Mouse (Mus musculus) mouse trophoblast stem cell (cell line): Measurements from ENCODE around the gene Mme.

Source experiments
- in situ Hi-C, 2 experiments: fragments of 300-500 bp; cut with MseI, MboI; formaldehyde crosslinking; loops; 2 replicates in 1 of 2; 3 replicates in 1 of 2; pipeline ENCODE4 v1.15.1; 2025

Gene Mme

DNA sequence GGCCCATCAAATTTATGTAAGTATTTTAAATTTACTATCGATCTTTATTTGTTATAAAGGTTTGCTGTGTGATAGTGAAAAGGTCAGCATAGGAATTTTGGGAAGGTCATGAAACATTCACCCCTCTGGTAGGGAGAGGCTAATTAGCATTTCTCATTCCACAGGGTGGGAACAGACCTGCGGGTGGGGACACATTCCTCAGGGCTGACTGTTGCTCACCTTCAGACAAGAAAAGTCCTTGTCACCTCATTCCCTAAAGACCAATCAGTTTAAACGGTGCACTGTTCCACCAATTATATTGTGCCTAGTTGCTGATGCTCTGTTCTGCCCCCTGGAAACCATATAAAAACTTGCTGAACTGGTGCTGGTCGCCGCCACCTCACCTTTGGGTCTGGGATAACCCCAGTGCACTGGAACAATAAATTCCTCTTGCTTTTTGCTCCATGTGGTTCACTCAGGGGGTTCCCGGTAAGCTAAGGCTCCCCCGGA is at the start of gene Mme:
Mme (plus strand) TSS at position 439 of the 489 bp plus-strand sequence.
- in situ Hi-C loops, result no loop called here

DNA sequence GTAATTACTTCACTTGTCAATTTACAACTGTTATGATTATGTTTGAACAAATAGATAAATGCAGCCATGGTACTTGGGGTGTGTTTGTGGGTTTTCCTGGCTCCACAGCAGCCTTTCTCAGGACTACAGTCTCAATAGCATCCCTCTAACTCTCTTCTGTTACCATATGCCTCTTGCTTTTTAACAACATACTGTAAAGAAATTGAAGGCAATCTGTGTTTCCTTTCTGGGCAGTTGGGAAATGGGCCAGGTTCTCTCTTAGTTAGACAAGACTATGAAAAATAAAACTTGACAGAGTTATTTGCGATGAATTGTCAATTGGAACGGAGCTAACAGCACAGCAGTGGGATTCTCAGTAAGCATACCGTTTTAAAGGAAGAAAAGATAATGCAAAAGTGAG is 44.8 kb upstream of the Mme start:
- in situ Hi-C loops, result no loop called here

DNA sequence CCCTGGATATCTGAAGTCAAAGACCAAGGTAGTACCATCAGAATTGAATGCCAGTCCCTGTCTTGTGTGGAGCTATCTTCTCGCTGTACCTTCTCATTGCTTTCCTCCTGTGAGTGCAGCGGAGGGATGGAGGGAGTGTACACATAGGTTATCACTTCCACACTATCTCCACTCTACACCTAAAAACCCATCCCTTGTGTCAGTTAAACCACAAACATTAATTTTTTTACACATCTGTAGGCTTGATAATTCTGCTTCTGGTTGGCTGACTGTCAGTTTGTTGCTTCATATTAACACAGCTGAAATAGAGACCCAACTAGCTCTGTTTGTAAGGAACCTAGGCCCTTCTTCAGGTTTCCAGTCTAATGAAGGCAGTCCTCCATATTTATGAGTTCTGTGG is 43.3 kb upstream of the Mme start:
- in situ Hi-C loops, result no loop called here

DNA sequence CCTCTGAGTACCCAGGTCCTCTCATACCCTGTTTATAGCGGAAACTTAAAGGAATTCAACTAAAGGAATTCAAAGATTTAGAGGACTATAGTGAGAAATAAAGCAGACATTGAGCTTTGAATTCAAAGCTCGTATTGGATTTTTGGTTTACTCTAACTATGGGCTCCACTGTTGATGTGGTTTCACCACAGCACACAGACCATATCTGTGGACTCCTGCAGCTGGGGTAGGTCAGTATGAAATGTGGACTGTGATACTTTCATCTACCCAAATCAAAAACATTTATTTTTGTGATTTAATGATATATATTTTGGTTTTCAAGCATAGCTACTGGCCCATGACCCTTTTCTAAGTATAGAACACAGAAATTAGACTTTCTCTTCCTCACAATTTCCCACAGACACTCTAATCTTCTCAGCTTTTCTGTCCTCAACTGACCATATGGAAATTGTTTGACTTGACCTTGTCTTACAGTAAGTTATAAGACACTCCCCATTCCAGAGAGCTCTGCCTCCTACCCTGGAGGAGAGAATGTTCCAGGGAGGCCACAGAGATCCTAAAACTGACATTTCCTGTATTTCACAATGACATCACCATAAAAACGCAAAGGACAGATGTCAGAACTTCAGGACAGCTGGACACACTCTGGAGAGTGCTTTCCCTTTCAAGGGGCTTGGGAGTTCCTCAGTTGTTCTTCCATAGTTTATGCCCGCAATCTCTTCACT is 19.3 kb upstream of the Mme start:
- in situ Hi-C loops, result no loop called here

DNA sequence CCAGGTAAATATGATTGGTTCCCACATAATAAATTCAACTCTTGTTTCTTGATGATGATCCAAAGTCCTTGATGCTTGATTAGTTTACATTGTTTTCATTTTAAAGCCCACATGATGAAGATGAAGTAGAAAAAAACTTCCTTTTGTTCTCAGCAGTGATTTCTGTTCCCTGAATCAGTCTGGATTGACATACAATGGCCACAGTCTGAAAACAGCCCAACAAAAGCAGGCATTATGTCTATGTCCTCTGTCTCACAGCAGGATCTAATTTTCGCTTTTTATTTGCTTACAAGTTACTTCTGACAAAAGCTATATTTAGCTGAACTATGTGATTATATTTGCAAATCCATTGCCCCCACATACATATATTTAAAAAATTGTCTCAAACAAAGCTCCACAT is 17.7 kb upstream of the Mme start:
- in situ Hi-C loops, result no loop called here

DNA sequence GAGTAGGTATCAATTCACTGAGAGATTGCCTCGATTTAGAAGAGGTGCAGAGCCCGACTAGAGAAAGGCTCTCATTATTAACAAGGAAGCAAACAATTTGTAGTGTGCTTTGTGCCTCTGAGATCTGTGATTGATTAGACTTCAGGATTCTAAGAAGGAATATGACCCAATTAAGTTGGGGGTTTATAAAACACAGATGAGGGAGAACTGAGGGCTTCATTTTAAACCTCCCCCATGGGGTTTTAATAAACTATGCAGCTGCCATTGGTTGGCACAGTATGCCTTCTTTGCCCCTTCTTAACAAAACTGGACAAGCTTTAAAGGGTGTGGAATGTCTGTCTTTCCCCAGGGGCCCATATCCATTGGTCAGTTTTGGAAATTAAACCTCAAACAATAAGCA is 5.4 kb upstream of the Mme start:
- in situ Hi-C loops, result no loop called here

DNA sequence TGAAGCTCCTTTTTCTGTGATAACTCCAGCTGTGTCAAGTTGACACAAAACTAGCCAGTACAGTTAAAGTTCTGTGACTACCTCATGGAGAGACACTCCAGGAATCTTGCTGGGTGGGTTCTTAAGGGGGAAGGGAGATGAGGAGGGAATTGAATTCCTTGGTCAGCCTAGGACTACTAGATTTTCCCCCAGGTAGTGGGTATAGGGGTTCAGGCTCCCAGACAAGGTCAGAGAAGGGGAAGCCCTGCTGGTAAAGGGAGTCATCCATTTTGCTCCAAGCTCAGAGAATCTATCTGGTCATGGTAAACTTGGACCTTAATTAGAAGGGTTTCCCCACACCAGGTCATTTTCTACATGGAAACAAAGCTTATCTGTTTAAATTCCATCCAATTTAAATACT is 2.4 kb downstream of the Mme start:
- in situ Hi-C loops, result no loop called here

DNA sequence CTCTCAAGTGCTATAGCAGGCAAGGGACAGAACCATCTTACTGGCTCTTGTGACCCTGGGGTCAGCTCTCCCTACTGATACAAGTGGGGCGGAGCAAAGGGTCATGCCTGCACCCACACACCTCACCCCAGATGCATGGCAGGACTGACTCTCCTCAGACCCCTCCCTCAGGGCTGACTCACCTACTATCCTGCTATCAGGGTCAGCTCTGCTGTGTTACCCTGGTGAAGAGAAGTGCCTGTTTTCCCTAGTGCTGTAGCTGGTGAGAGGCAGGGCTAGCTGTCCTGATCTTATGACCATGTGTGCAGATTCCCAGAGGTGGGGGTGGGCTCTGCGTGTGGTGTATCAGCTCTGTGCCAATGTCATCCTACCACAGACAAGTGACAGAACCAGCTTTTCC is 30.8 kb downstream of the Mme start:
- in situ Hi-C loops, result no loop called here

DNA sequence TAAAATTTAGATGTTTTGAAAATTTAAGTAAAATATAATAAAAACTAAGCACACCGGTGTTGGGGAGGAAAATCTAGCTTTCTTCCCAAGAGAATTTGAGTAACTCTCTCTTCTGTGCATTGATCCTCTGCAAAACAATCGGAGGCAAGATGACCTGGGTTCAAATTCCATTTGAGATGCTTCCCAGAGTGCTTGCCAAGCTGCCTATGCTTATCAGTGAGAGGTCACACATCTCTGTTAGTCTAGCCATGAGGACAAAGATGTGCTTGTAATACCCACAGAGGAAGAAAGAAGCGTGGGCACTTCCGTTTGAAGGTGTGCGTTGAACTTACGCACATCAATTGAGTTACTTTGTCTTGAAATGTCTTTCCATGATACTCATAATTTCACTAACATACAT is 53.0 kb downstream of the Mme start:
- in situ Hi-C loops, result no loop called here

DNA sequence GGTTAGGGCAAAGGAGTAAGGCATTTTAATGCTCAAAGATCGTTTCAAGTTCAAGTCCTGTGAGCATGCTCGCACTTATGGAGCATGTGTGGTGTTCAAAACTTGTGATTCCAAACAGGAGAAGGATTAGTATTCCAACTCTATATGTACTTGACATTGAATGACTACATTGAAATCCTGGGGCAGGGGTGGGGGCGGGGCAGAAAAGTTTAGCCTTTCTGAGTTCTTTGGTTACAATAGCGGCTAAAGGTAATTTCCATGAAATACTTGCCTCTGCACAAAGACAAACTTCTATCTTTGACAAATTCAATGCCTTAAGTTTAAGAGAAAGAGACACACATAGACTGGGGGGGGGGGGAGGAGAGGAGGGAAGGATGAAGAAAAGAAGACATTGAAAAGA is 53.5 kb downstream of the Mme start:
- in situ Hi-C loops, result no loop called here

DNA sequence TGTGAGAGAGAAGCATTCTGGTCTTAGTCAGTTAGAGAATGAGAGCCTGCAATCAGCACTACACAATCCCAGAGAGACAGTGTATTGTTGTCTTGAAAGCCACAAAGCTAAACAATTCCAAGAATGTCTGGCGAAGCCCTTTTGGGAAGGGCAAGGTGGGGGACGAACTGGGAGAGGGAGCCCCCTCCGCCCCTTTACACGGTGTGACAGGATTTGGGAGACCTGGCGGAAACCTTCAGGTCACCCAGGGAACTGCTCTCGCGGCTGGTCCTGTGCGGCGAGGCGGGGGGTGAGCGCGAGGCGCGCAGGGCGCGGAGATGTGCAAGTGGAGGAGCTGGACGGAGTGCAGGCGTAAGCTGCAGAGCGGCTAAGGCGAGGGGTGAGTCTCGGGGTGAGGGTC is 53.9 kb downstream of the Mme start:
- in situ Hi-C loops, result no loop called here

DNA sequence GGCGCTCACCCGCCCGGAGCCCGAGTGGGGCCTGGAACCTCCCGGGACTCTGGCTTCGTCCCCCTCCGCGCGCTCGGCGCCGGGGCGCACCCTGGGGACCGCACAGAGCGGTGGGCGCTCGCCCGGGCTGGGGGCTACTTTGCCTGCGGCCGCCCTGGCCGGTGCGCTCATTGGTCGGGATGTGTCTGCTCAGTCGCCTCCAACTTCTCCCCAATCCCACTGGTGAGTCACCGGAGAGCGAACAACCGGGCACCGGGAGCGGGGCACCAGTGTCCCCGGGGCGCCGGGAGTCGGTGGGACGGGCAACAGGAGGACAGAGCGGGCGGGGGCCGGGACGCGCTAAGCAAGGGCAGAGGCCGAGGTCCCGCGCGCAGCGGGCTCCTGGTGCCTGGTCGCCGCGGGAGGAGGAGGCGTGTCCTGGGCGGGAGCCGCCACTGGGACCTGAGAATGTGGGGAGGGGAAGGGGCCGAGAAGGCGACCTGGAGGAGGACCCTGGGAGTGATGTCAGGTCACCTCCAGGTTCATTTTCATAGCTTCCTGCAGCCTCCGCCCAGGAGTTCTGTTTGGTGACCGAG is 54.4 kb downstream of the Mme start:
- in situ Hi-C loops, result no loop called here

DNA sequence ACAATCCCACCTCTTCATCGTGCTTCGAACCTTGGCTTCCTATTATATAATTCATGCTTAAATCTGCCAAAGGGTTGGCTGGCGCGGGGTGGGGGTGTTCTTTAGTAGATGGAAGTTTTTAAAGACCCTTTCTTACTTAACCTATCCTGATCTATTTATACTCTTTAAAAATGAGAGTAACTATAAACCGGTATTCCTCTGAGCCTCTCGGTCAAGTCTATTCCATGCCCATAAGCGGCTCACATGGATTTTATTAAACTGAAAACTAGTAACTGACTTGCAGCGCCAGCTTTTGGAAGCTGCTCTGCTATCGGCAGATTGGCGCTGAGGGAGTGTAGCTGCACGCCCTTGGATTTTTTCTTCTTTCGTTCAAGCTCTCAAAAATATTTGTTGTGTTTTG is 55.1 kb downstream of the Mme start:
- in situ Hi-C loops, result no loop called here

DNA sequence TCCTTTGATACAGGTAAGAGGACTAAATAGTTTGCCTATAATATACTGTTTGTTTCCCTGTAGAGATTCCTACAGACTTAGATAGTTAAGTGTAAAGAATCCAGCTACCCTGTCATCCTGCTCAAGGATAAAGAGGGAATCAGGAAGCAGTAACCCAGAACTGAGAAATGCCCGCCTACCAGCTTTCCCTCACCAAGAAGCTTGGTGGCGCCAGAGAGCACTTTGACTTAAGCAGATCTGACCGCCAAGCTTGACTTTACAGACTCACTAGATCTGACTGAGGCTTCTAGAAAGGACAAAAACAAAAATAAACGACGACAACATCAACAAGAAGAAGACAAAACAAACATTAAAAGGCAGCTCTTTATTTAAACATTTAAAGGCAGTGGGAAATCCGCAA is 56.5 kb downstream of the Mme start:
- in situ Hi-C loops, result no loop called here

DNA sequence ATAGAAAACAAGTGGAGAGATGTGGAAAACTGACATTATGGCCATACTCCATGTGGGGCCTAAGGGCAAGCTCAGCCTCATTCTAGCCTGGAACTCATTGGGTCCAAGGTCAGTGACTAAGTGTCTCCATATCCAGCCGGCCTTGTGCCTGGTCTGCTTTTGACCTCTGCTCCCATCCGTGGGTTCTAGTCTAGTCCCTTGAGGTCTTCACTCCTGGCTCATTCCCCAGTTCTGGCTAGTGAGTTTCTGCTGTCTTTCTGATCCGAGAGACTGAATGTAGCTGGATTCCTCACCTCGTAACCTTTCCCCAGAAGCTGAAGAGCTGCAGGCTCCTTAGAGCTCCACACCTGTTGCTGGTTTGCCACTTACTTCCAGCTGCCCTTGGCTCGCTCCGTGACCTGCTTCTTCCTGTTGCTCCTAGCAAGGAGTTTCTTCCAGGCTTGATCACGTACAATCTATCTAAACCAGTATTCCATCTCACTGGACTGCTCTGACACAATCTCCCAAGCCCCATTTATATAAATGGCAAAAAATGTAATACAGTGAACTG is 73.9 kb downstream of the Mme start:
- in situ Hi-C loops, result no loop called here

DNA sequence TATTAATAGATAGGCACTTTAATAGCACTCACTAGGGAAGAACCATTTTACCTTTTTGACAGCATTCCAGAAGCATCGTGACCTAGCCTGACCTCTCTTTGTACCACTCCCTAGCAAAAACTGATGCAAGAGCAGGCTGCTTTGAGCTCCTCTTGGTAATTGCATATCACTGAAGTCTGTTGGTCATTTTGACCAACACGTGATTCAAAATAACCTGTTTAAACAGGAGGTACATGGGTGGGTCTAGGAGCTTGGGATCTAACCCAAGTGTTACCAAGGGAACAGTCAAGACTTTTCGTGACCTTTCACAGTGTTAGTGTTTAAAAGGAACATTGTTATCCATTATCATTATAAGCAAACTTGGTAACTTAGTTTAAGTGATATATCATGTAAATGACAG is 76.2 kb downstream of the Mme start:
- in situ Hi-C loops, result no loop called here

DNA sequence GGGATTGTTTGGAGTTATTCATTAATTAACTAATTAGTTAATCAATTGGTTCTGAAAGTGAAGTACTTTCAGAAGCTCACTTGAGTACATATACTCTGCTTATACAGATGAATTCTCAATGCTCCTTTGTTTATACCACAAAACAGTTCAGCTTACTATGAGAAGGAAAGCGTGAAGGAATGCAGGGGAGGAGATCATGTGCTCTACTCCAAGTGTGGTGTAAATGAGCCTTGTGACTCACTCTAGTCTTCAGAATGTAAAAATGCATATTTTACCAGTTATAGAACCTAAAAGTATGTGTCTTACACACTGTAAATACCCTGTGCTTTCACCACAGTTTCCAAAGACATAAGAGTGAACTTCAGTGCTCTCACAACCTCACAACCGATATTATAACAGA is 84.3 kb downstream of the Mme start:
- in situ Hi-C loops, result no loop called here

DNA sequence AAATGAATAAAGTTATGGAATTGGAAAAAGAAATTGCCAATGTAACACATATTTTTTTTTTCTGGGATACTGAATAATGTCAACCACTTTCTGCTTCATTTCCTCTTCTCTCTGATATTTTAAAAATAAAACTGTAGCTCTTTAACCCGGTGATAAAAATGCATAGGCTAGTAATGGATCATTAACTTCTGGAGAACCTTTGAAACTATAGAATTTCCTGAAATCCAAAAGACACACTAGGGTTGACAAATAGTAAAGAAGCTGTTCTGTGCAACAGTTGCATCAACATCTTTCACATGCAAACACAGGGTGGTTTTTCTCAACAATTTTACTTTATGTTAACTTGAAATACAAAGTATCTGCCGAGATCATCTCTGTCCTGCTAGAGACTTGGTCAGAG is 98.8 kb downstream of the Mme start:
- in situ Hi-C loops, result no loop called here

DNA sequence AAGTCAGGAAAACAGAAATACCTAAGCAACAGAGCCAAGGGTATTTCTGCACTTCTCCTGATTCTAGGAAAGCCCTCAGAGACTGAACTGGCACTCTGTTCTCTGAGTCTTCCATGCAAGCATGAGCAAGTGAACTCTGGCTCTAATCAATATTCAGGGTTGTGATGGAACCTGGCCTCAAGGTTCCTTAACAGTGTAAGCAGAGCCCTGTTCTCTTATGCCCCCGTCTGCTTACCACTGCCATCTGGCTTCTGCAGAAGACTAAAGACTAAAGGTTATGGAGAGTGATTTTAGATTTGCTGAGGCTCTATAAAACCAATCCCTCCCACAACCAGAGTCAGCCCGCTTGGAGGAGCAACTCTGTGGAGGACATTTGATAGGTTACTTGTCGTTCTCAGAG is 99.2 kb downstream of the Mme start:
- in situ Hi-C loops, result no loop called here

DNA sequence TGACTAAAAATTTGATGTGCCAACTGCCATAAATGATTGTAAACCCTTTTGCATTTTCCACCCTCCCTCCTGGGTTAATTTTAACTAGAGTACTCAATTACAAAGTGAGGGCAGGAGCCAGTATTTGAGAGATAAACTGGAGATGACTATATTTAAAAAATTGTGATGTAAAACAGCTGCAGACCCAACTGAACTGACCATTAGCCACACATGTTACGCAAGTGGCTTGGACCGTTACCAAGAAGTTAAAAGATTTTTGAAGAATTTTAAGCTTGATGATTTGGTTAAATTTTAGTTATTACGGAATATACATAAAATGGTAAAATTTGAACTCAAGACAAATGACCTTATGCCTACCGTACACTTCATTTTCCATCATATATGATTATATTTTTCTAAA is 100.1 kb downstream of the Mme start:
- in situ Hi-C loops, result no loop called here

DNA sequence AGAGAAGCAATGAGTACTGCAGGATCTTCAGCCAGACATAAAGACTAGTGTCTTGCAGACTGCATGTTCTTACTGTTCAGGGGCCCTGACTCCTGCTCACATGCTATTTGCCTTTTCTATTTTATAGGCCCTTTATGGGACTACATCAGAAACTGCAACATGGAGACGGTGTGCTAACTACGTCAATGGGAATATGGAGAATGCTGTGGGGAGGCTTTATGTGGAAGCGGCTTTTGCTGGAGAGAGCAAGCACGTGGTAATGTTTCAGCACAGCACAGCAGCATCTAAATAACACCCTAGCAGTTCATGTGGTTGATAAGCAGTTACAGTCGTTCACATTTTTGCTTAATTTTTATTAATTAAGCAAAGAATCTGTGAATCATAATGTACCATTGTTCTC is 103.7 kb downstream of the Mme start:
- in situ Hi-C loops, result no loop called here

DNA sequence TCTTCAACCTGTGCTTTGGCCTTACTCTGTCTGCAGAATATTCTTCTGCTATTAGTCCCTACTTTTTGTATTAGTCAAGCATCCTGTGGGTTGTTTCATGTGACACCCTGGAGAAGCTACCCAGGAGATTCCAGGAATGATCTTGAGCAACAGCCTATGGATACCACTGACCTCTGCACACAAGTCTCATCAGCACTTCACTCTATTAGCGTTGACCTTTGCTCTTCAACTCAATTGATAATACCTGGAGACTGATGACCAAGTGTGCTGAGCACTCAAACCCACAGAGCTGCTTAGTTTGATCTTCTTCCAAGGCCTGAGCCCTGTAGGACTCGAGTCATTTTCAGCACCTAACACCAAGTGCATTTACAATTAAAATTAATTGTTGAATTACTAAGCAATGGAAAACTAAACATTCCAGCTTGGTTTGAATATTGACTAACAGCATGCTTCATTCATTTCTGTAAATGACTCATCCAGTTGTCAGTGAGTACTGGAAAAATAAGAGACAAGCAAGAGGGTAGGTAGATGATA is 107.6 kb downstream of the Mme start:
- in situ Hi-C loops, result no loop called here

DNA sequence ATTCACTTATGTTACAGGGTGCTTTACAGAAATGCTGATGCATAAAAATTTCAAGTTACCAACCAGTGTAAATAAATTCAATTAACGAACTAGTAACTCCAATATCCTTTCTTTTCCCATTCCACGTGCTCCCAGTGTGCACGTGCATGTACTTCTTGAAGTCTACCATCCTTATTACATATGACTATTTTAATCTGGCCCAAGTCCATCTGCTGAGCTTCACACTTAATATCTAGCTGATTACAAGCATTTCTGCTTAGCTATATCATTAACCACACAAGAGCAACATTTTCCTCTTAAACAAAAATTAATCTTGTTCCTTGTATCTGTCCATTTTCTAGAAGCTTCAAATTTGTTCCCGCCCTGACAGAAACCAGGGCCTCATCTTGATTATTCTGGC is 108.9 kb downstream of the Mme start:
- in situ Hi-C loops, result no loop called here
